Mouse (Mus musculus): Measurements from ENCODE around the gene Scn4a.

GRCm38 (mm10) chr11:106305348-106306064 lies 47.6 kb downstream of the Scn4a start:
- TF ChIP-seq GATA1 (IDR thresholded peaks at IDR 0.05; ENCODE audit: borderline replicate concordance, low read length), result no peak
- TF ChIP-seq FLI1 (IDR thresholded peaks at IDR 0.05; ENCODE audit: low read length), result no peak

Measured in megakaryocyte, embryonic 14.5 days (primary cell).